Mouse (Mus musculus) thymus, adult 2 months (tissue): ENCODE measurements around the gene Eef1a1.

Experiments used
- CTCF ChIP-seq: fragments of 200-500 bp; IDR thresholded peaks from 2 replicates; pipeline ENCODE4 v1.5.1; 2012; ENCODE audit warnings: mild to moderate bottlenecking, control low read depth, low read length, moderate library complexity, borderline replicate concordance; ENCODE audit not compliant: control insufficient read depth, poor library complexity, insufficient read depth; ENCODE audit errors: extremely low read depth
- POLR2A ChIP-seq: fragments of 200-500 bp; IDR thresholded peaks from 2 replicates; pipeline ENCODE4 v1.6.1; 2012; ENCODE audit warnings: mild to moderate bottlenecking, low read length, control low read depth, moderate library complexity; ENCODE audit not compliant: control insufficient read depth, poor library complexity, insufficient read depth; ENCODE audit errors: extremely low read depth

GRCm38 (mm10) chr9:78474270-78474669, 14.7 kb downstream of the Eef1a1 start:
- TF ChIP-seq CTCF (no peak), POLR2A (no peak)
